Mouse (Mus musculus) intestine, embryonic 15.5 days (tissue): Measurements from ENCODE around the gene Cenps. TPM values are rescaled to one million over a fixed set of nuclear protein-coding genes. Genes with fewer than 3 reads are reported as not detected.
A peak's percentile ranks its signal among the peaks of the same experiment; 100 is the strongest.
"Not testable (repeated sequence)": the region's sequence is repeated elsewhere in the genome, so short reads cannot be mapped to it uniquely, and the experiment has no call there.

Experiments
- ATAC-seq: fragments of 200-750 bp; cut with Nextera tagmentation; 2 replicates; pipeline ENCODE4 v1.8.0; 2017; ENCODE audit warnings: moderate TSS enrichment, moderate library complexity
- H3K27ac ChIP-seq: fragments of 300-500 bp; sonication (generic); 2 replicates; pipeline ENCODE4 v1.5.1; 2015; ENCODE audit warnings: mild to moderate bottlenecking, inconsistent platforms
- H3K27me3 ChIP-seq: fragments of 300-500 bp; sonication (generic); replicated peaks from 2 replicates; pipeline ENCODE4 v1.6.1; 2015; ENCODE audit warnings: inconsistent platforms
- H3K36me3 ChIP-seq: fragments of 300-500 bp; sonication (generic); 2 replicates; pipeline ENCODE4 v1.6.1; 2015; ENCODE audit warnings: inconsistent platforms
- H3K4me1 ChIP-seq: fragments of 300-500 bp; sonication (generic); replicated peaks from 2 replicates; pipeline ENCODE4 v1.6.1; 2015; ENCODE audit warnings: inconsistent platforms
- H3K4me2 ChIP-seq: fragments of 300-500 bp; sonication (generic); replicated peaks from 2 replicates; pipeline ENCODE4 v1.6.1; 2015; ENCODE audit warnings: mild to moderate bottlenecking, inconsistent platforms
- H3K4me3 ChIP-seq: fragments of 300-500 bp; sonication (generic); replicated peaks from 2 replicates; pipeline ENCODE4 v1.5.1; 2015; ENCODE audit warnings: inconsistent platforms
- H3K9ac ChIP-seq: fragments of 300-500 bp; sonication (generic); 2 replicates; pipeline ENCODE4 v1.6.1; 2015; ENCODE audit warnings: inconsistent platforms
- H3K9me3 ChIP-seq: fragments of 300-500 bp; sonication (generic); 2 replicates; pipeline ENCODE4 v1.6.1; 2016; ENCODE audit warnings: inconsistent platforms
- WGBS: fragments of 180-500 bp; shearing (Covaris S2); methylation state at CpG from one replicate; pipeline ENCODE4 v1.1.7; 2015; 5-methylcytosine and 5-hydroxymethylcytosine counted together
- polyA plus RNA-seq: library from polyadenylated mRNA; unstranded; fragments of >200 nt; fragmentation: Nextera tagmentation; extraction: Ambion mirVana; gene quantifications from 2 replicates; pipeline ENCODE4 v1.2.1, GENCODE M21; 2015

The Cenps gene
- polyA plus RNA-seq, 1 experiment from 2014 or later = 23.8 TPM

- WGBS = 58% methylated on average over 21 of the region's 21 CpGs
- no peak for ATAC-seq
- Histone ChIP-seq H3K4me3 (no peak overlapping the region), H3K27me3 (no peaks in the 10 kb centered on the region), H3K27ac (no peak overlapping the region), H3K4me2 (no peak overlapping the region), H3K9ac (no peak overlapping the region), H3K4me1 (peaks cover 11% of the 10 kb centered on the region), H3K9me3 (no peaks in the 10 kb centered on the region), H3K36me3 (peaks cover 3% of the 10 kb centered on the region; the same call in 1 of the 2 replicates)
These were observed 5.5 kb downstream of the Cenps start for GRCm38 (mm10) chr4:149131789-149132565.

DNA sequence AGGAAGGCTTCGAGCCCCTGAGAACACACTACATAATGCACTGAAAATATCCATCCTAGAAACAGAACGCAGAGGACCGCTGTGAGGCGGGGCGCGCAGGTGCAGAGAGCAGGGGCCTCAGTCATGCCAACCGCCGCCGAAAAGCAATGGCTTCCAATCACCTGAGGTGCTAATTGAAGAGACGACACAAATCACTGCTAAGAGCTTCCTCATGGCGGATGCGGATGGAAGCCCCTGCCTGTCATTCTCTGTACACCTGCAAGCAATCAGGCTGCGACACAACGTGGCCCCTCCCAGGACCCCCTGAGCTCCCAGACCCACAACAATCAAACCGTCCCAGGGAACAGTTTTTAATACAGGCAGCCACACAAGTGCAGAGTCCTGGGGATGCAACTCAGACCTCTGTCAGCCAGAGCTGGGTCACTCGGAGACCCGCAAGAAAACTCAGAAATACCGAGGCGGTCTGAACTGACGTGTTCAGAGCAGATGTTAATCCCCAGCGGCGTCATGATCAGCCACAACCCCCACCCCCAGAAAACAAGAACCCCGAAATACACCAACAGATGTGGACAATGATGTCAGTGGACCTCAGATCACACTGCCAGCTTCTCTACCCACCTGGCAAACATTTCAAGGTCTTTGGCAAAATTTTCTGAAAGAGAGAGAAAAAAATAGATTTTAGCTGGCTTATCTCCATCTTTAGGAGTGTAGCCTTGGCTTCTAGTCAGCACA lies 6.2 kb downstream of the Cenps start:
- no peak overlapping the region for H3K27ac ChIP-seq
- H3K9me3 ChIP-seq = no peaks in the 10 kb centered on the region
- no peak overlapping the region for H3K4me3 ChIP-seq
- no peak overlapping the region for H3K9ac ChIP-seq
- H3K4me1 ChIP-seq = 0 out of 2 replicates have a peak, but pooled peaks cover 3% of the 10 kb centered on the region
- ATAC-seq = no peak
- peaks cover 3% of the 10 kb centered on the region; the same call in 1 of the 2 replicates for H3K36me3 ChIP-seq
- no peaks in the 10 kb centered on the region for H3K27me3 ChIP-seq
- H3K4me2 ChIP-seq = no peak overlapping the region
- 90% methylated on average over 23 of the region's 23 CpGs for WGBS

DNA sequence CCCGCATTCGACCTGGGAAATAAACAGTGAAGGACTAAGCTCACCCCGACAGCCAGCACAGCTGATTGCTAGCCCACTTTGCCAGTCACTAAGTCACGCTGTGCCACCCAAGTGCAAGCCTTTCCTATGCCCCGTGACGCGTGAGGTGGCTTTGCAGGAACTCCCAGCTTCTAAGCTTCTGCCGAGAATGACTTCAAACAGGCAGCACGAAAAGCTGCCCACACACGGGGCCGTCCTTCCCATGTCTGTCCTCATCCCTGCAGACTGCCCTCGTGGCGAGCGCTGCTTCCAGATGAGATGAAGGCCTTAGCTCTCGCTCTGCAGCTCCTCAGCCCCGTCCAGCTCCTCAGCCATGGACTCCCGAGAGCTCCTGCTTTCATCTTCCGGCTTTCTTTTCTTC lies 9.0 kb downstream of the Cenps start:
- Histone ChIP-seq H3K9me3 (no peaks in the 10 kb centered on the region), H3K4me3 (no peak overlapping the region), H3K36me3 (peaks cover 3% of the 10 kb centered on the region; the same call in 1 of the 2 replicates), H3K9ac (no peak overlapping the region), H3K4me2 (no peak overlapping the region), H3K4me1 (0 out of 2 replicates have a peak, but pooled peaks cover 5% of the 10 kb centered on the region), H3K27me3 (no peaks in the 10 kb centered on the region), H3K27ac (no peak overlapping the region)
- 70% methylated on average over 18 of the region's 18 CpGs for WGBS
- no peak for ATAC-seq

GRCm38 (mm10) chr4:149126663-149127062 lies 10.8 kb downstream of the Cenps start, which contains the start of gene Cort:
Cort (minus strand) TSS chr4:149126763.
- whole genome bisulfite sequencing = 81% methylated on average over 11 of the region's 11 CpGs
- H3K4me2 ChIP-seq = no peak within 1 kb of the TSS
- no peak within 1 kb of the TSS for H3K27ac ChIP-seq

GRCm38 (mm10) chr4:149126115-149126509 lies 11.3 kb downstream of the Cenps start:
- peaks cover 3% of the 10 kb centered on the region; the same call in 1 of the 2 replicates for H3K36me3 ChIP-seq
- no peak overlapping the region for H3K9ac ChIP-seq
- ATAC-seq = no peak
- no peaks in the 10 kb centered on the region for H3K9me3 ChIP-seq
- 61% methylated on average over 6 of the region's 6 CpGs for WGBS
- H3K4me1 ChIP-seq = 0 out of 2 replicates have a peak, but pooled peaks cover 6% of the 10 kb centered on the region
- H3K4me3 ChIP-seq = no peak overlapping the region
- no peak overlapping the region for H3K27ac ChIP-seq
- no peak overlapping the region for H3K4me2 ChIP-seq
- no peaks in the 10 kb centered on the region for H3K27me3 ChIP-seq

More at GRCm38 (mm10) chr4:149126663-149127062, 10.8 kb downstream of the Cenps start, which contains the start of gene Cort:
- no peak for ATAC-seq
- Histone ChIP-seq H3K27me3 (no peaks in the 10 kb centered on the region), H3K4me1 (0 out of 2 replicates have a peak, but pooled peaks cover 6% of the 10 kb centered on the region), H3K4me3 (no peak within 1 kb of the TSS), H3K36me3 (peaks cover 3% of the 10 kb centered on the region; the same call in 1 of the 2 replicates), H3K9ac (no peak within 1 kb of the TSS), H3K9me3 (no peaks in the 10 kb centered on the region)

GRCm38 (mm10) chr4:149125341-149126114 lies 11.9 kb downstream of the Cenps start:
- Histone ChIP-seq H3K36me3 (peaks cover 3% of the 10 kb centered on the region; the same call in 1 of the 2 replicates), H3K9me3 (no peaks in the 10 kb centered on the region), H3K4me3 (no peak overlapping the region), H3K9ac (no peak overlapping the region), H3K27ac (no peak overlapping the region), H3K4me1 (0 out of 2 replicates have a peak, but pooled peaks cover 6% of the 10 kb centered on the region), H3K4me2 (no peak overlapping the region), H3K27me3 (no peaks in the 10 kb centered on the region)
- no peak for ATAC-seq
- 74% methylated on average over 11 of the region's 11 CpGs for WGBS

GRCm38 (mm10) chr4:149123432-149123831 lies 14.0 kb downstream of the Cenps start:
- no peak overlapping the region for H3K4me3 ChIP-seq
- H3K9me3 ChIP-seq = no peaks in the 10 kb centered on the region
- H3K9ac ChIP-seq = no peak overlapping the region
- H3K36me3 ChIP-seq = no peaks in the 10 kb centered on the region; the same call in 1 of the 2 replicates
- no peaks in the 10 kb centered on the region for H3K27me3 ChIP-seq
- H3K4me1 ChIP-seq = 0 out of 2 replicates have a peak, but pooled peaks cover 6% of the 10 kb centered on the region
- no peak overlapping the region for H3K27ac ChIP-seq
- 47% methylated on average over 5 of the region's 5 CpGs for WGBS
- H3K4me2 ChIP-seq = no peak overlapping the region
- ATAC-seq = peak; percentile 81

DNA sequence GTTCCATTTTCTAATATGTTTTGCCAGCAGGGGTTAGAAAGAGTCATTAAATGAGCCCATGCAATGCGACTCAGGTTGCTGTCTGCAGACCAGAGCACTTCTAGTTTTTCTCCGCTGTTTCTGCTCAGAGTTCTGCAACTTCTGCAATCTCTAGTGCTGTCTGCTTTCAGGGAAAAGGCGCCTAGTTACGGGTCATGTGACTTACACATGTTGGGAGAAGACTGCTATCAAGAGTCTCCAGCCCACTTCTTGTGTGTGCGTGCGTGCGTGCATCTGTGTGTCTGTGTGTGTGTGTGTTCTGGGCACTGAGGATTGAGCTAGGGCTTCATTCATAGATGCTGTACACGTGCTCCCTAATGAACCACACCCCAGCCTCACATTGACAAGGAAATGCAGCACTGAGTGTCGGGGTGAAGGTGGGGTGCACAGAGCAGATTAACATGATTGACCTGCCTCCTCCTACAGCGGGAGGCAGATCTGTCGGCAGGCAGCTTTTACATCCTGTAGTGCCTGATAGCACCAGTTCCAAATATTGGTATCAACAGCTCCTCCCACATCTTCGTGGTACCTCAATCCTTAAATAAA lies 17.4 kb downstream of the Cenps start:
- H3K9me3 ChIP-seq, H3K4me3 ChIP-seq, H3K27ac ChIP-seq, H3K4me2 ChIP-seq, H3K27me3 ChIP-seq, H3K4me1 ChIP-seq, H3K9ac ChIP-seq, H3K36me3 ChIP-seq, ATAC-seq: not testable (repeated sequence)
- 85% methylated on average over 12 of the region's 12 CpGs for WGBS

DNA sequence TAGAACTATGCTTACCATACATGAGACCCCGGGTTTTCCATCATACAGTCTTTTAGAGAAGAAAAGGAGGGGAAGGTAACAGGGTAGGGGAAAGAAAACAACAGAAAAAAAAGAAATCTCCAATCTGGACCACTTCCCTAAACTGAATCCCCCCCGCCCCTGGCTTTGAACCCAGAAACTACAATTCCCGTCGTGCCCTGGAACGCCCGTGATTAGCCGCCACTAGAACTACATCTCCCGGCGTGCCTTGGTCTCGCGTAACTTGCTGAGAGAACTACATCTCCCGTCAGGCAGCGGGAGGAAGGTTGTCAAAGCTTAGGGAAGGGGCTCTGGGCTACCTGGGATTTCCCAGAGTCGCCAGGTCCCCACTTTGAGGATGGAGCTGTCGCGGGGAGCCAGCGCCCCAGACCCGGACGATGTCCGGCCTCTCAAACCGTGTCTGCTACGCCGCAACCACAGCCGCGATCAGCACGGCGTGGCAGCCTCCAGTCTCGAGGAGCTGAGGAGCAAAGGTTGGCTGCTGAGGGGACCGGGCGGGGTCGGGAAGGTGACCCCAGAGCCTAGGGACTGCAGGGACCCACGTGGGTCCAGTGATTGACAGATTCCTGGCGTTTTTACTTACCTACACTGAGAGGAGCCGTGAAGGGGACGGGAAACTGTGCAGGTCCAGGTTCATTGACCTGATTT lies 33.4 kb downstream of the Cenps start, which contains the start of gene Dffa:
TSS of gene Dffa (plus strand) at position 272 of the 687 bp plus-strand sequence.
- Histone ChIP-seq H3K27me3 (no peaks in the 10 kb centered on the region), H3K4me1 (peaks cover 8% of the 10 kb centered on the region), H3K9ac (peak within 1 kb of the TSS; percentile 85), H3K4me2 (peak within 1 kb of the TSS; percentile 88), H3K9me3 (no peaks in the 10 kb centered on the region), H3K36me3 (0 out of 2 replicates have a peak, but pooled peaks cover 3% of the 10 kb centered on the region), H3K4me3 (peak within 1 kb of the TSS; percentile 85), H3K27ac (no peak within 1 kb of the TSS)
- 1% methylated on average over 35 of the region's 35 CpGs for WGBS
- peak; percentile 91 for ATAC-seq

DNA sequence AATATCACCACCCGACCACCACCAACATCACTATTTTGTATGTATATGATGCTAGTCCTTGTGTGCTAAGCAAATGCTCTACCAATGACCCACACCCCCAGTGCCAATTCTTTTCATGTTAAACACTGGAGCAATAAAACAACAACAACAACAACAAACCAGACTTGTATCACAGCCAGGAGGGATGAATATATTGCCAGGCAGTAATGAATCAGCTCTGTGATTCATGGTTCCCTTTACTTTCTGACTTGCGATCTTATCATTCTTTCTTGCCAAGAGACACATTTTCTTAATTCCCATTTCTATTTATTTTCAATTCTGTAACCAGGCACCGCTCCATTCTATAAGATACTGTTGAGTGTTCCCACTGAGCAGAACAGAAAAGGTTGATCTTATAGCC lies 36.0 kb downstream of the Cenps start:
- no peak overlapping the region for H3K4me3 ChIP-seq
- ATAC-seq = no peak
- H3K27ac ChIP-seq = no peak overlapping the region
- no peak overlapping the region for H3K4me2 ChIP-seq
- WGBS = 84% methylated on average over 3 of the region's 3 CpGs
- H3K27me3 ChIP-seq = no peaks in the 10 kb centered on the region
- no peak overlapping the region for H3K9ac ChIP-seq
- no peaks in the 10 kb centered on the region for H3K9me3 ChIP-seq
- peaks cover 20% of the 10 kb centered on the region for H3K4me1 ChIP-seq
- H3K36me3 ChIP-seq = 0 out of 2 replicates have a peak, but pooled peaks cover 3% of the 10 kb centered on the region

DNA sequence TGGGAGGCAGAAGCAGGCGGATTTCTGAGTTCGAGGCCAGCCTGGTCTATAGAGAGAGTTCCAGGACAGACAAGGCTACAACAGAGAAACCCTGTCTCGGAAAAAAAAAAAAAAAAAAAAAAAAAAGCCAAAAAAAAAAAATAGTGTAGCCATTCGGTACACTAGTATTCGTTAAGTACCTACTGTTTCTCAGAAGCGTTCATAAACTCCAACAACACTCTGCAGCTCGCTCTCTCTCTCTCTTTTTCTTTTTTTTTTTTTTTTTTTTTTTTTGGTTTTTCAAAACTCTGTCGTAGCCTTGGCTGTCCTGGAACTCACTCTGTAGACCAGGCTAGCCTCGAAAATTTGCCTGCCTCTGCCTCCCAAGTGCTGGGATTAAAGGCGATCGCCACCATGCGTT lies 37.0 kb downstream of the Cenps start:
- H3K9ac ChIP-seq, H3K4me2 ChIP-seq, H3K27me3 ChIP-seq, H3K4me3 ChIP-seq, H3K36me3 ChIP-seq, ATAC-seq, H3K9me3 ChIP-seq, H3K27ac ChIP-seq: not testable (repeated sequence)
- 84% methylated on average over 12 of the region's 12 CpGs for WGBS
- H3K4me1 ChIP-seq = peaks cover 20% of the 10 kb centered on the region
